Mouse (Mus musculus) hindbrain, postnatal 0 days (tissue): ENCODE data around the gene Ppp1cc. TPM values are rescaled to one million over a fixed set of nuclear protein-coding genes. Genes with fewer than 3 reads are reported as not detected.

ENCODE experiments used
- ATAC-seq: fragments of 200-750 bp; cut with Nextera tagmentation; 2 replicates; pipeline ENCODE4 v1.8.0; 2017; ENCODE audit warnings: mild to moderate bottlenecking, moderate TSS enrichment, moderate library complexity
- DNase-seq: peaks from one replicate; pipeline ENCODE4 v3.0.0-alpha.2; 2015; ENCODE audit warnings: low spot score
- H3K27ac ChIP-seq: fragments of 300-500 bp; sonication (generic); 2 replicates; pipeline ENCODE4 v1.5.1; 2014; ENCODE audit warnings: mild to moderate bottlenecking
- H3K27me3 ChIP-seq: fragments of 300-500 bp; sonication (generic); 2 replicates; pipeline ENCODE4 v1.6.1; 2014; ENCODE audit warnings: low read length, mixed read lengths; ENCODE audit not compliant: insufficient read depth
- H3K36me3 ChIP-seq: fragments of 300-500 bp; sonication (generic); 2 replicates; pipeline ENCODE4 v1.6.1; 2014; ENCODE audit warnings: low read length, mixed read lengths; ENCODE audit not compliant: insufficient read depth
- H3K4me1 ChIP-seq: fragments of 300-500 bp; sonication (generic); 2 replicates; pipeline ENCODE4 v1.6.1; 2014; ENCODE audit warnings: antibody characterized with exemption, low read length, mixed read lengths; ENCODE audit not compliant: insufficient read depth
- H3K4me2 ChIP-seq: fragments of 300-500 bp; sonication (generic); 2 replicates; pipeline ENCODE4 v1.6.1; 2014; ENCODE audit warnings: low read depth, mild to moderate bottlenecking, low read length, moderate library complexity, mixed read lengths
- H3K4me3 ChIP-seq: fragments of 300-500 bp; sonication (generic); 2 replicates; pipeline ENCODE4 v1.5.1; 2014; ENCODE audit warnings: low read length
- H3K9ac ChIP-seq: fragments of 300-500 bp; sonication (generic); replicated peaks from 2 replicates; pipeline ENCODE4 v1.6.1; 2014; ENCODE audit warnings: mild to moderate bottlenecking, low read length, moderate library complexity, mixed read lengths
- H3K9me3 ChIP-seq: fragments of 300-500 bp; sonication (generic); 2 replicates; pipeline ENCODE4 v1.6.1; 2016; ENCODE audit warnings: low read length, mixed read lengths
- CTCF ChIP-seq: IDR thresholded peaks from 2 replicates; pipeline ENCODE4 v1.5.1; 2016; ENCODE audit warnings: antibody characterized with exemption, control low read depth, low read depth
- WGBS: fragments of 180-500 bp; shearing (Covaris S2); extraction: QIAGEN DNeasy Blood & Tissue Kit; methylation state at CpG from one replicate; pipeline ENCODE4 v1.1.7; 2014; 5-methylcytosine and 5-hydroxymethylcytosine counted together
- polyA plus RNA-seq: library from polyadenylated mRNA; unstranded; fragments of >200 nt; fragmentation: Nextera tagmentation; extraction: Ambion mirVana; gene quantifications from 2 replicates; pipeline ENCODE4 v1.2.1, GENCODE M21; 2015
- total RNA-seq: library from RNA; depleted of rRNA; stranded (reverse); fragments of >200 nt; gene quantifications from 2 replicates; pipeline ENCODE4 v1.2.3, GENCODE M21; 2014

Ppp1cc gene
- total and polyA plus RNA-seq, 2 experiments from 2014 or later: 184 to 205 TPM

- ATAC-seq: peak; percentile 70
These were observed 26.7 kb upstream of the Ppp1cc start for GRCm38 (mm10) chr5:122131076-122132051.

GRCm38 (mm10) chr5:122132167-122133049 is 25.7 kb upstream of the Ppp1cc start:
- DNase-seq (no peak), ATAC-seq (no peak)
- peak overlapping the region; percentile 32 for H3K4me3 ChIP-seq
- no peak for TF ChIP-seq CTCF
- H3K9me3 ChIP-seq: no peaks in the 10 kb centered on the region
- 0 out of 2 replicates have a peak overlapping the region, but pooled peaks have one; percentile 28 for H3K9ac ChIP-seq
- H3K4me2 ChIP-seq: peak overlapping the region; percentile 65
- H3K4me1 ChIP-seq: peaks cover 8% of the 10 kb centered on the region; the same call in 1 of the 2 replicates
- 23% methylated on average over 26 of the region's 26 CpGs for WGBS
- H3K27ac ChIP-seq: no peak overlapping the region
- no peaks in the 10 kb centered on the region for H3K36me3 ChIP-seq
- no peaks in the 10 kb centered on the region for H3K27me3 ChIP-seq

More at GRCm38 (mm10) chr5:122131076-122132051, 26.7 kb upstream of the Ppp1cc start:
- Histone ChIP-seq H3K27ac (no peak overlapping the region), H3K36me3 (no peaks in the 10 kb centered on the region), H3K9me3 (no peaks in the 10 kb centered on the region), H3K4me2 (peak overlapping the region; percentile 65), H3K9ac (0 out of 2 replicates have a peak overlapping the region, but pooled peaks have one; percentile 28), H3K27me3 (no peaks in the 10 kb centered on the region), H3K4me1 (peaks cover 8% of the 10 kb centered on the region; the same call in 1 of the 2 replicates), H3K4me3 (peak overlapping the region; percentile 32)
- DNase-seq: peak; percentile 86
- TF ChIP-seq CTCF: peak; percentile 86
- 9% methylated on average over 34 of the region's 34 CpGs for WGBS

GRCm38 (mm10) chr5:122133050-122133389 is 25.1 kb upstream of the Ppp1cc start:
- no peaks in the 10 kb centered on the region for H3K36me3 ChIP-seq
- no peak for ATAC-seq
- DNase-seq: no peak
- no peaks in the 10 kb centered on the region for H3K9me3 ChIP-seq
- H3K27me3 ChIP-seq: no peaks in the 10 kb centered on the region
- no peak for TF ChIP-seq CTCF
- WGBS: 92% methylated on average over 9 of the region's 9 CpGs
- H3K4me2 ChIP-seq: no peak overlapping the region
- H3K27ac ChIP-seq: no peak overlapping the region
- no peak overlapping the region for H3K4me3 ChIP-seq
- H3K9ac ChIP-seq: no peak overlapping the region
- peaks cover 8% of the 10 kb centered on the region; the same call in 1 of the 2 replicates for H3K4me1 ChIP-seq

DNA sequence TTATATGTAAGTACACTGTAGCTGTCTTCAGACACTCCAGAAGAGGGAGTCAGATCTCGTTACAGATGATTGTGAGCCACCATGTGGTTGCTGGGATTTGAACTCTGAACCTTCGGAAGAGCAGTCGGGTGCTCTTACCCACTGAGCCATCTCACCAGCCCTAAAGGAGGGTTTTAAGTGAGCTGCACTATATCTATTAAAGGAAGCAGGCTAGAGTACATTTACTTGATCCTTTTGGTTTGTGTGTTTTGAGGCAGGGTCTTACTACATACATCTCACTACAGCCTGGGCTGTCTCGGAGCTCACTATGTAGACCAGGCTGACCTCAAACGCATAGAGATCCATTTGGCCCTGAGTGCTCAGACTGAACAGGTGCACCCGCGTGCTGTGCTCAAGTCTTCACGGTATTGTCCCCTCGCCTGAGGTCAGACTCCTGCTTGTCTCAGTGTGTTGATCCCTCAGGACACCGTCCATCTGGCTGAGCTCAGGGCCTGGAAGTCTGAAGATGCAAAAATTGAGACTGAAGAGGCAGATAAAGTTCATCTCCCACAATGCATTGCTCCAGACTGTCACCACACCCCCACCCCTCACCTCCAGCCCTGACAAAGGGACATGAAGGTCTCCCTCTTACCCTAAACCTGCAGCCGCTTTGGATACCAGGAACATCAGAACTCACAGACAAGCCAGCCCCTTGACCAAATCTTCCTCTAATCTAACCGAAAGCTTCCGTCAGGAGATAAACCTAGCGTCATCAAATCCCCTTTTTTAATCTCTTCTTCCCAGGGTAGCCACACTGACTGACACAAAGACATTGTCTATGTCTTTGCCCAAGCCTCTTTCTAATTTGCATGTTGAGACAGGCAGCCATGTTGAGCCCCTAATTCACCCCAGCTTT is 23.4 kb upstream of the Ppp1cc start:
- Histone ChIP-seq H3K9ac (no peak overlapping the region), H3K4me3 (no peak overlapping the region), H3K9me3 (no peaks in the 10 kb centered on the region), H3K4me1 (peaks cover 8% of the 10 kb centered on the region; the same call in 1 of the 2 replicates), H3K36me3 (no peaks in the 10 kb centered on the region), H3K27ac (no peak overlapping the region), H3K27me3 (no peaks in the 10 kb centered on the region), H3K4me2 (no peak overlapping the region)
- DNase-seq: no peak
- no peak for ATAC-seq
- no peak for TF ChIP-seq CTCF
- 83% methylated on average over 14 of the region's 14 CpGs for WGBS

GRCm38 (mm10) chr5:122135290-122135882 is 22.7 kb upstream of the Ppp1cc start:
- Histone ChIP-seq H3K9ac (no peak overlapping the region), H3K4me2 (no peak overlapping the region), H3K4me3 (no peak overlapping the region), H3K9me3 (no peaks in the 10 kb centered on the region), H3K36me3 (no peaks in the 10 kb centered on the region), H3K4me1 (peaks cover 8% of the 10 kb centered on the region; the same call in 1 of the 2 replicates), H3K27ac (no peak overlapping the region), H3K27me3 (no peaks in the 10 kb centered on the region)
- ATAC-seq (no peak), DNase-seq (no peak)
- no peak for TF ChIP-seq CTCF
- 52% methylated on average over 3 of the region's 3 CpGs for WGBS
